Mouse (Mus musculus) frontal cortex, adult (tissue): Measurements from ENCODE around the gene Rab11fip3.

ENCODE experiments used
- ATAC-seq: cut with Nextera tagmentation; 2 replicates; pipeline ENCODE4 v1.9.2; 2017; ENCODE audit warnings: mild to moderate bottlenecking, moderate library complexity, mixed read lengths; ENCODE audit not compliant: low TSS enrichment

The Rab11fip3 gene

DNA sequence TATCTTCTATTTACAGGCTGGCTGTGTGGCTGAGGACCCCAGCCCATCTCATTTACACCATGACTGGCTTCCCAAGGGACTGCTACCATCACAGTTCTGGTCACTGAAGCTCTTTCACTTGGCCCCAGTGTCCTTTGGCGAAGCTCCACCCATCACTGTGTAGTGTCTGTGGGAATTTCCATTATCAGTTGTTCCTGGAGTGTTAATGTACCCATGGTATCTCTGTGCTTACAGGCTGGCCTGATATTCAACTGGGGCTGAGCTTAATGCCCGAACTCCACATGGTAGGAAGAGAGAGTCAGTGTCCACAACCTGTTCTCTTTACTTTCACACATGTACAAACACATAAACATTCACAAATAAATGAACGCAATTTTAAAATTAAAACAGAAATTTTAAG lies 75.9 kb downstream of the Rab11fip3 start:
- ATAC-seq: no peak

DNA sequence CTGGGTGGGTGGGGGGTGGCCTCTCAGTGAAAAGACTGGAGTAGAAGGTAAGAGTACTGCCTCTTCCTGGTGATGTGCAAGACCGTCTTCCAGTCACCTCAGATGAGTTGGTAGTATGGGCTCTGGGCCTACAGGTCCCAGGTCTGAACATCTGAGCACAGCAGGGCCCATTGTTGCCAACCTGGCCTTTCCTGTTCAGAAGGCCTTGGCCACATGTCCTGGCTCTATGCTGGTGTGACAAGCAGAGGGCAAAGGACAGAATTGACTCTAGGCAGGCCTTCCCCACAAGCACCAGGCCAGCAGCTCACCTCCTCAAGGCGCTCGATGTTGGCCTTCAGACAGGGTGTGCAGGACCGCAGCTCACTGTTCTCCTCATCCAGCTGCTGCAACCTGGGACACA lies 77.1 kb downstream of the Rab11fip3 start:
- no peak for ATAC-seq

DNA sequence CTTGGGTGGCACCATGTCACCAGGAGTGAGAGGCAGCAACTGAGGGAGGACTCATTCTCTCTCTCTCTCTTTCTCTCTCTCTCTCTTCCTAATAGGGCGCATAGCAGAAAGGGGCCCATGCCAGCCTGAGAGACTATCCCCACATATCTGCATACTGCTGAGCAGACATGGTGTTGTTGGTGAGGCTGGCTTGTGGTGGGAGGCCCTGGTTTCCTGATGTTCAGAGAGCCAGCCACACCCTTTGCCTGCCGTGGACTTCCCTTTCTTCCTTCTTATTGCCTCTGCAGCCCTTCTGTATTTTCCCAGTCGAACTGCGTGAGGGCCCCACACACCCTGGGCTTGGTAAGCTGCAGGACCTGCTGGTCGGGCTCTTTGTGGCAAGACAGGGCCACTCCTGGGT lies 79.0 kb downstream of the Rab11fip3 start:
- ATAC-seq: no peak

DNA sequence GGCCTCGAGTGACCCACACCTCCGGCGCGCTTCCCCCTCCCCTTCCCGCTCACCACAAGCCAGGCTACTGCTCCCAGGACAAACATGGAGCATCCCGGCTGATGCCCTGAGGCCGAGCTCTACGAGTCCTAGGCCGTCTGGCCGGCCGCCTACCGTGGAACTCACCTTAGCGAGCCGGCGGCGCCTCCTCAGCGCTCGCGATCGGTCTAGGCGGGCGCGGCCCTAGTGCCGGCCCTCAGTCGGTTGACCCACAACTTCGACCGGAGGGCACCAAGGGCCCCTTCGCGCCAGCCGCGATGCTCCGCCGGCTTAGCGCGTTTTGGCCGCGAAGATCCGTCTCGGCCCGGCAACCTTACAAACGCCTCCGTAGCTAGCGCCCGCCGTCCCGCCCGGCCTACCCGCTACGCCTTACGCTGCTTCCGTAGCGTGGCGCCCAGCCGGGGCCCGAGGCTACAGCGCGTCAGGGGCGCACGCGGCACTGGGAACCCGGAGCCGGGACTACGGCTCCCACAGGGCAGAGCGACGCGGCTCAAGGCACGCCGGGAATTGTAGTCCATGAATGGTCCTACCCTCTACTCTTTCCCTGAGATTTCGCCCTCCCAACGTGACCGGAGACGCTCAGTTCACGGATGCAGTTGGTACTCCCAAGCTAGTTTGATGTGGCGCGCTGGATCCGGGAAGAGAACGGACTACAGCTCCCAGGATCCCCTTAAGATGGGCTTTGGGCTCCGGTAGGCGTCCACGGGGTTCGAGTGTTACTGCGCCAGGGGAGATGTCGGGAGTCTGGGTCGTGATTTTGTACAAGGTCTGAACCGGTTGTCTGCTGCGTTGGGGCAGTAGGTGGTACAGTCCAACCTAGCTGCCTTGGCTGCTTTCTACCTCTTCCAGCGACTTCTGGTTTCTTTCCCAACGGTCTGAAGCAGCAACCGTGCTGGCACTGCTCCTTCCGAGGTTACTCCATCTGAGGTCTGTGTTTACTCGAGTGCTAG lies 83.8 kb downstream of the Rab11fip3 start, which contains the start of gene Capn15:
Gene Capn15 (minus strand): TSS at position 491 of the 989 bp plus-strand sequence.
- peak; percentile 91 for ATAC-seq

DNA sequence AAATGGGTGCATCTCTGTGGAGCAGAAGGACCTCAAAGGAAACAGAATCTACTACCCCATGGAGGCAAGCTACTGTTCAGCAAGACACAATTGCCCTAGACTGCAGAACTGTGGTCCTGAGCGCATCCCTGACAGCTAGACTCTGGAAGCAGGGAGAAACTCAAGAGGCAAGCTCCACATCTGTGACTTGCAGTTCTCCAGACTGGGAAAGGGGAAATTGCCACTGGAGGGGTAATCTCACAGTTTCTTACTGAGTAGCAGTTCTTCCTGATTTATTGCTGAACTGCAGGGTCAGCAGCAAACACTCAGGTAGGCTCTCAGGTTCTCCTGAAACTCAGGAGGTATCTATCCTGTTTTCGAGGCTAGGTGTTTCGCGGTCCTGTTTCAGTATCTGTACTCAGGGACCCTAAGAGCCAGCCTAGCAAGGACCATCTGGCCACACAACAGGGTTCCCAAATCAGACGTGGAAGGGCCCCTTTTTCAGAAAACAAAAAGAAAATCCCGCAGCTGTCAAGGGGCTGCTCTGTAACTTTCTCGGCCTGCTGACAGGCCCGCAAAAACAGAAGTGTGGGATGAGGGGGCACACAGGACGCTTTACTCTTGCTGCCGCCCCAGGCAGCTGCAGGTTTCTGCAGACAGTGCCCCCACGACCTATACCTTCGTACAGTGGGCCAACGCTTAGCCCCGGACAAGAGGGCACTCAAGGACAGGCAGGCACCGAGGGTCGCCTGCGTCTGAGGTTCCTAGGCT lies 84.6 kb downstream of the Rab11fip3 start:
- ATAC-seq: no peak

DNA sequence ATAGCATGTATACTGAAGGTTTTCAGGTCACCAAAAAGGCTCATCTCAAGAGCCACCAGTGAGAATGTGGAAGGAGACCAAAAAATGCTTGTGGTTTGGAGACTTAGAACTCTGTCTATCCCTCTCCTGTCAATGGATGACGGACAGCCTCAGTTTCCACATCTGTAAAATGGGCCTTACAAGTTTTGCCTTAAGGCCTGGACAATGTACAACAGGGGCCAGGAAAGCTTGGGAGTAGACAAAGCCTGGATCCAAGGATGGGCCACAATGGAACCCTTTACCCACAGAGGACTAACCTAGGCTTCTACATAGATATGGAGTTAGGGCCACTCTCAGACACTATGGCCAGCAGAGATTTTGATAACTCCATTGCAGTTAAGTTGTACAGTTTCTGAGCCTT lies 85.3 kb downstream of the Rab11fip3 start:
- ATAC-seq: no peak

DNA sequence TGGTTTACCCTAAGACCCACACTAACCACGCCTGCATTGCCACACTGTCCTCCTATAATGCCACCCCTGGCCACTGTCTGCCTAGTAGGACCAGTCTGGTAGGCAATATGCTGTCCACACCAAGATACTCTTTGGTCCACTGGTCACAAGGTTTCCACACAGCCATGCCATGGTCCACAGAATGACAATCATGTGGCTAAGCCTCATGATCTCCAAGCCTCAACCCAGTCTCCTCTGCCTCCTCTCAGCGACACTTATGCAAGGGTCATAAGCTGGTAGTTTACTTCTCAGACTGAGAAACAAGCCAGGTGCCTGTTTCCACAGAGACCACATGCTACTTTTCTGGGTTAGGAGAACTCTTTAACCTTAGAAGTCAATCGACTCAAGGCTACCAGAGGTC lies 86.4 kb downstream of the Rab11fip3 start:
- no peak for ATAC-seq

DNA sequence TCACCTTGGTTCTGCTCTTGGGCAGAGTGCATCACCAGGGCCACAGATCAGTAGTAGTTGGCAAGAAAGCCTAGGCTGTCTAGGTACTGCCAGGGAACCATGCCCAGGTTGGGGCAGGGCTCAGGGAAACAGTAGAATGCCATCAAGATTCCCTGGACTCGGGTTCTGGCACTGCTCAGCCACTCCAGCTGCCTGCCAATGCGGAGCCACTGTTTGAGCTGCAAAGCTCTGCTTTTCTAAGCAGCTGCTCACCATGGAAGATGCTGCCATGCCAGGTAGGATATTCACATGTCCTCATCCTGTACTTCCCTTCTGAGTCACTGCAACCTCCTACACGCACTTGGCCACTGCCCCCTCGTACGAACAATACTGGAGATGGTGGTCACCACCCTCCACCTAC lies 88.5 kb downstream of the Rab11fip3 start:
- ATAC-seq: peak; percentile 26; the same call in 1 of the 2 replicates

DNA sequence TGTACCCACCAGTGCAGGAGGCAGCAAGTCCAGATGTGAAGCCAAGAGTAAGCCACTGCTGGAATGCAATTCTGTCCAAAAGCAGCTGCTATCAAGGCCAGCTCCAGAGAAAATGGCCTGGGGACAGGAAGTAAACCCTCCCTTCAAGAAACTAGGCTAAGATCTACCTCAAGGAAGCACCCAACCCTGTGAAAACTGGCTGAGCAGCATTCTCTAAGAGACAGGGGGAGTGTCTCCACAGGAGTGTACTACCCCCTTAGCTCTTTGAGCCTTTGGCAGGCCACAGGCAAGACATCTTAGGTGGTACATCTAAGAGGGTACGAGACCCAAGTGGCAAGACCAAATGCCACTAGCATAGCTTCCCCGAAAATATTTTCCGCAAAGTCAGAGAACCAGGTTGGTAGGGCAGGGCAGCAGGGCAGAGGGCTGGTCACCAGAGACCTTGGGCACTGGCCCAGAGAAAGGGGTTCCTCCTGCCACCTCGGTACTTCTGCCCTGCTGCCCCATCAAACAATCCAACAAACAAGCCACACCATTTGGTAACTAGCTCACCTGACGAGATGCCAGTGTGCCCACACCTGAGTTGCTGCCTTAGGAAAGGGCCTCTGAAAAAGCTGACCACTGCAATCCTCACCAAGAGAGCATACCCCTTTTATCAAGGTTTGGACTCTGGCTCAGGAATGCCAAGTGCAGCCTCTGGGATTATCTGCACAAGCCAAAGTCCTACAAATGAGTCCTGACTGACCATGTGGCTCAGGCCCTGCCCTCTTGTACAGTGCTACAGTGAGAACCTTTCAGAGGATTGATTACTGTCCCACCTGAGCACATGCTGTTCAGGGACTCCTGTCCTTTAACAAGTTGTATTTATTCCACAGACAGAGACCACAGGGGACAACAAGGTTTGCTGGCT lies 89.3 kb downstream of the Rab11fip3 start:
- ATAC-seq: no peak

DNA sequence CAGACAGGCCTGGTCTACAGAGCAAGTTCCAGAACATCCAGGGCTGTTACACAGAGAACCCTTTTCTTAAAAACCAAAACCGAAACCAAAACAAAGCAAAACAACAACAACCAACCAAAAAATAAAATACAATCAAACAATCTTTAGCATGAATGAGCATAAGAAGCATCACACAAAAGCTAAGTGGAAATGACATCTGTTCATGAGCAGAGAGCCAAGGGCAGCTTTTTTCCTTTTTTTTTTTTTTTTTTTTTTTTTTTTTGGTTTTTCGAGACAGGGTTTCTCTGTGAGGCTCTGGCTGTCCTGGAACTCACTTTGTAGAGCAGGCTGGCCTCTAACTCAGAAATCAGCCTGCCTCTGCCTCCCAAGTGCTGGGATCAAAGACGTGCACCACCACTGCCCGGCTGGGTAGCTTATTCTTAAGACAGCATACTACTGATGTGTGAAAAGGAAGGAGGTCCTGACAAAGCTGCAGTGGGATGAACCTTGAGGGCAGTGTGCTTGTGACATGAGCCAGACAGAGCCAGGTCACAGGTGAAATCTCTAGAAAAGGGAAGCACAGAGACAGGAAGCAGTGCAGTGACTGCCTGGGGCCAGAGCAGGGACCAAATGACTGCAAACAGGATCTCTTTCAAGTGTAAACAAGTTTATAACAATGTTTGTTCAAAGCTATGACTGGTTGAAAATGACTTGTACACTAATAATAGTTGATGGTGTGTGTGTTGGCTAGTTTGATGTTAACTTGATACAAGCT lies 98.2 kb downstream of the Rab11fip3 start:
- ATAC-seq: no peak

DNA sequence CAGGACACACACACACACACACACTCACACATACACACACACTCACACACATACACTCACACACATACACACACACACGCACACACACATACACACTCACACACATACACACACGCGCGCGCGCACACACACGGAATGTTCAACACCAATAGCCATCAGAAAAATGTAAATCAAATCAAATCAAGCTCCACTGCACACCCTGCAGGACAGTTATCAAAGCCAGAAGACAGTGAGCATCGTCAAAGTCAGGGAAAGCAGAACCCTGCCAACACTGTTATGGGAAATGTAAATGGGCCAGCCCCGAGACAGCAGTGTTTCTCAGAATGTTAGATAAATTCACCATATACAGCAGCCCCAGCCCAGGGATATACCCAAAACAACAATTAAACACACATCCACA lies 98.9 kb downstream of the Rab11fip3 start:
- no peak for ATAC-seq

DNA sequence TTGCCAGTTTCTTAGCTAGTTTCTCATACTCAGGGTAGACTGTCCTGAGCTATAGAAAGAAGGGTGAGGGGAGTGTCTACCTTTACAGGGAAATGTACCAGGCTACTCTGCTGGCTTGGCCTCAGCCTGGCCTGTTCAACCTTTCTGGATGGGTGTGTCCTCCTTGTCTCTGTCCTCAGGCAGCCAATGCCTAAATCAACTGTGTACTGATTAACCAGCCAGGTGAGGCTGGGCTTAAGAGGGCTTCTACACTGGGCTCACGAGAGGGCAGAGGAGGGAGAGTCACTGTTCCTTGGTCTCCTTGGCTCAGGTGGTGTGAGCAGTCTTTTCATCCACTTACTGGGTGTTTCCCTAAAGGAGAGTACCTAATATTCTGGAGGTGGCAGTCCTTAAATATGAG lies 101.2 kb downstream of the Rab11fip3 start:
- no peak for ATAC-seq

DNA sequence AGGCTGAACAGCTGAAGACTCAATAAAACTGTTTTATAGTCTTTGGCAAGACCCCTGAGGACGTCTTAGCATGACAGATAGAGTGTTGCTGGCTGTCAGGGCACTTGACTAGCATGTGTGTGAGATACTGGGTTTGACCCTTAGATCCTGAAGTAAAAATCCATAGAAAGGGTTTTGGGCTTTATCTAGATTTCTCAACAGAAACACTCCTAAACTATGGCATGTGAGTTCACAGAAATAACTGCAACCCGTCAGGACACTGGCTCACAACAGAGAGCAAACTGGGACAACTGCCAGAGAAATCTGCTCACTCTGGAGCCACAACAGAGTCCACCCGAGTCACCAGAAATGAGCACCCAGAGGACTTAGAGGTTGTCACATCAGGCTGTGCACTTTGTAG lies 101.7 kb downstream of the Rab11fip3 start:
- ATAC-seq: no peak

DNA sequence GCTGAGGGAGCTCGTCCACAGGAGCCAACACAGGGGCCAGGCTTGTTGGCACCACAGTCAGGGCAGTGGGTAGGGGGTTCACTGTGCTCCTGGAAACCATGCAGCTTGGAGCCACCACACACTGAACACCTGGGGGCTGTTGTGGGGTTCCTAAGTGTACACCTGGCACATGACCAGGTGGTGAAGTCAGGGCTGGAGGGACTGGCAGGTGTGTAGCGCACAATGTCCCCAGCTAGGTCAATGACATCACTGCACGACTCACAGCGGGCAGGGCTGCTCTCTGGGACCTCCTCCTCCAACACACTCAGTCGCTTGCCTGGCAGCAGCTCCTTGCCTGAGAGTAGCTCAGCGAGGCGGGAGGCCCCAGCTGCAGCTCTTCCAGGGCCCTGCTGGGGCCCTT lies 105.1 kb downstream of the Rab11fip3 start:
- ATAC-seq: no peak

DNA sequence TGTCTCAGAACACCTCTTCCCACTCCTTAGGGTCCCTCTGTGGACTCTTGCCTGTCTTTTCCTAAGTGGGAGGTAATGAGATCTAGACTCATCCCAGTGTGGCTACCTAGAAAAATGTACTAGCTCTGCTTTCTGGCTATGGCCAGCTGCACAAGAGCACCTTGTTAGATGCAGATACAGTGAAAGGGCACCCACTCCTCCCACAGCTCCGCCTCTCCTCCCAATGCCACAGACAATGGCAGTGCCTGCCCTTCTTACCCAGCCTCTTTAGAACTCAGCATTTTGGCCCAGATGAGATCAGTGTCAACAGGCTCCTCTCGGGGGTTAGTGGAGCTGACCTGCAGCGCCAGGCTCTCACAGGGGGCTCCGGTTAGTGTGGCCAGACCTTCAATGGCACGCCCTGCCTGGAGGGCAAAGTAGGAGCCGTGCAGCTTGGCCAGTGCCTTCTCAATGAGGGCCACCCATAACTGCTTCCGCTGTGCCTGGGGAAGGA lies 106.9 kb downstream of the Rab11fip3 start:
- ATAC-seq: no peak

DNA sequence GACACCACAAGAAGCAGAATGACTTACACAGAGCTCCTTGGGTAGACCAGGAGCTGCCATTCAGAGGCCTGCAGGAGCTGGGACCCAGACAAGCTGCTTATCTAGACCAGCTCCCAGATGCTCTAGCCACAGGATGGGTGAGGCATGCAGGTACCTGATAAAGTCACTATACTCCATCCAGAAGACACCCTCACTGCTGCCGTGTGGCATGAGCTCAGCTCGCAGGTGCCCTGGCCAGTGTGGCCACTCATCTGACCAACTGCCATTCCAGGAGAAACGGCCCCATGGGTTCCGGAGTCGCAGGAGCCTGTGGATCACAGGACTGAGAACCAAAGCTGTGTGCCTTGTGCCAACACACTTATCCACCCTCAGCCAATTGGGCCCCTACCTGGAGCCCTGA lies 107.8 kb downstream of the Rab11fip3 start:
- no peak for ATAC-seq

DNA sequence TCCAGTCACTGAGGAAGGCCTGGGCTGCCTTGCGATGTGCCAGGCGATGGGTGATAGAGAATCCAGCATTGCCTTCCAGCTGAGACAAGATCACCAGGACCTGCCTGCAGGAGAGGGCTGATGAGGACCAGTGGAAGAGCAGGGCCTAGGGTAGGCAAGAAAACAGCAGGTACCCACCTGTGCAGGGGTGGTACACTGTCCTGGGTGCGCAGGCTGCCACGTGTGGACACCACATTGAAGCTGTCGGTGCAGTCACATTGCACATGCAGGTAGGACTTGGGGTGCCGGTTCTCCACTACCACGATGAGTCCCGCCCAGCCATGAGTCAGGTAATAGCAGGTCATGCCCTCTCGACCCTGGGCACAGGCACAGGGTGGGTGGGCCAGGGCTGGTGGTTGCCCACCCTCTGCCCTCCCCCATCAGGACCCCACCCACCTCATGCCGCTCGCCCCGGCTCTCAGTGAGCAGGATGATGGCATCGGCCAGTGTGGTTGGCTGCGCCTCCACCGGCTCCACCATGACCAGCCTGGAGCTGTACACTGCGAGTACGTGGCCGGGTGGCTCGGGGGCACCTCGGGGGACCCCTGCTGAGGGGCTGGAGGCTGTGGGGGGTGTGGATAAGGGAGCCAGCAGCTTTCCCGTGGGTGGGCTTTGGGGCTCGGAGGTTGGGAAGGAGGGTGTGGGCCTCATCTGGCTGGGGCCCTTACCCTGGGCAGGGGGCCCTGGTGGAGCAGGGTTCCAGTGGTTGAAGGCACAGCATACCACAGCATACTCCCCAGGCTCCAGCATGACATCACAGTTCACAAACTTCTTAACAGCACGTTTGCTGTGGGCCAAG lies 109.5 kb downstream of the Rab11fip3 start:
- no peak for ATAC-seq

DNA sequence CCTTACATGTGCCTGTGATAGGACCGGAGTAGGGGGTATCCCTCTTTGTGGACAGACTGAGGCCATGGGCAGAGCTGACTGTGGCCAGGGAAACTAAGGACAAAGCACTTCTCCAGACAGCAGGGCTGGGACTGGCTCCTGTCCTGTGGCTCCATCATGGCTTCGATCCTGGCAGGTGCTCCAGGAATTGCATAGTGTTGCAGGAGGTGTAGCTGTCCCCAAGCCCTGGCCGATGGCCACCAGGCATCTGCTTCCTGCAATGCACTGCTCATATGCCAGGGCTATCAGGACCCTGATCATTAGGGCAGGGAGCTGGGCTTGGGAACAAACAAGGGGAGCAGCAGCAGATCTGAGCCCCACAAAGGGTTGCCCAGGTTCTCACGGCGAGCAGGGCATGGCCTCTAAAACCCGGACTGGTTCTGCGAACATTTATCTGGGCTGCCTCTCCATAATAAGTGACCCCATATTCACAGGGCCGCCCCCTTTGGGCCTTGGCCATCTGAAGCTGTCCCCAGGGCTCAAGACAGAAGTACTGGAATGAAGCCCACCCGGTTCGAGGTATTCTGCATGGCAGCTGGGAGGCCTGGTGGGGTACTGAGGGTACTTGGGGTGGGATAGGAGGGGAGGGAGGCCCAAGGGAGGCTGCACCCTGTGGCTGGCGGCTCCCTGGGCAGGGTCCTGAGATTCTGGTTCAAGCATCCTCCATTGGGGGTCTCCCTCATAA lies 110.4 kb downstream of the Rab11fip3 start:
- ATAC-seq: no peak

DNA sequence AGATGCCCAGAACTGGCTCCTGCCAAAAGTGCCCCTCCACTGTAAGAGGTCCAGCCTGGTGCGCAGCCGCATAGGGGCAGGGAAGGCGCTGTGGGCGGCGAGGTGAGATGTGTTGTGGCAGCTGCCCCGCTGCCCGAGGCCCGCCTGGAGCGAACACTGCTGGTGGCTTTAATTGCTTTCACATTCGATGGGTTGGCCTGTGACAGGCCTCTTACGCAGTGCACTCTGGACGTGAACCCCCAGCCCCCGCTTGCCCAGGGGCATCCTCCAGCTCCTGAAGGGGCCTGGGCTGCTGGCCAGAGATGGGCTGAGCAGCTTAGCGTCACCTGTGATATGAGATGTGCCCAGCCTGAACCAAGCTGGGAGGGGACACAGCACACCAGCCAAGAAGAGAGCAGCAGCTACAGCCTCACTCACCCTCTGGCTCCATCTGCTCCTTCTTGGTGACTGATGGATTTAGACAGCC lies 111.7 kb downstream of the Rab11fip3 start:
- no peak for ATAC-seq
